Mouse (Mus musculus): ENCODE measurements around the gene Cd3eap. TPM values are rescaled to one million over a fixed set of nuclear protein-coding genes. Genes with fewer than 3 reads are reported as not detected.
A peak's percentile ranks its signal among the peaks of the same experiment; 100 is the strongest.

Cd3eap gene
- total RNA-seq (2014; rRNA removed) (8.7 and 14.0 TPM in 2 replicates), polyA plus RNA-seq (2015; fragmentation: Nextera tagmentation; extraction: Ambion mirVana) (21.5 and 21.6 TPM in 2 replicates)

DNA sequence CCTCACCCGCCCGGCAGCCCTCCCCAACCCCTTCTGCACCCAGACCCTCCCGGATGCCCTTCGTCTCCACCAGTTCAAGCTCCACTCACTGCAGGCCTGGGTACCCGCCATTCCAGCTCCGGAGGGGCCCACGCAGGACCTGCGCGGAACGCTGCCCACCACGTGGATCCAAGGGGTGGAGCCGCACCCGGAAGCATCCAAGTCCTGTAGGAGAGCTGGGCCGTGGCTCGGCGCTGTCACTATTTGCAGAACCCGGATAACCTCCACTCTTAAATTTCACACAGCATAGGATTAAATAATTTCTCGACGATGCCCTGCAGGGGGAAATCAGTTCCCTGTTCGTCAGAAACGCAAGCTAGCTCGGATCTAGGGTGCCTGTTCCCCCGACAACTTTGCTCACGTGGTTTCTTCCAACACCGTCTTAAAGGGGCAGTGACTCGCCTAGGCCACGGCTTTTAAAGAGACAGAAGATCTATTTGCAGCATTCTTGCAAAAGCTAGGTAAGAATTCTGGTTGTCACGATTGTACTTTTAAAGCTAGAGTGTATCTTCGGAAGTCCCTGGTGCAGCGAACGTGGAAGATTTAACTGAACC is at the start of gene Cd3eap, which contains the start of gene Ppp1r13l:
Cd3eap (minus strand) TSS at position 185 of the 593 bp plus-strand sequence.
Ppp1r13l (plus strand) TSS at position 451 of the 593 bp plus-strand sequence.
- H3K36me3 ChIP-seq (ENCODE audit: insufficient read depth, low read length): peaks cover 13% of the 10 kb centered on the region
- TF ChIP-seq CTCF (IDR thresholded peaks at IDR 0.05): 0 out of 2 replicates have a peak, but pooled peaks have one; percentile 2
- ATAC-seq (ENCODE audit: low FRiP score) (peak; percentile 81), DNase-seq (ENCODE audit: low spot score) (peak; percentile 88)
- H3K4me3 ChIP-seq (ENCODE audit: low read depth, low read length): peak within 1 kb of the TSS; percentile 63
- no peaks in the 10 kb centered on the region for H3K27me3 ChIP-seq (ENCODE audit: insufficient read depth, low read length)
- no peaks in the 10 kb centered on the region for H3K4me1 ChIP-seq (ENCODE audit: insufficient read depth, low read length)
- under 1% methylated on average over 29 of the region's 31 CpGs for WGBS
- peak within 1 kb of the TSS; percentile 96 for H3K4me2 ChIP-seq (ENCODE audit: low read depth, low read length, poor library complexity, severe bottlenecking)
- no peaks in the 10 kb centered on the region for H3K9me3 ChIP-seq (ENCODE audit: low read length)
- H3K27ac ChIP-seq (ENCODE audit: low read depth, low read length): 0 out of 2 replicates have a peak within 1 kb of the TSS, but pooled peaks have one; percentile 8
- peak within 1 kb of the TSS; percentile 75 for H3K9ac ChIP-seq (replicated peaks; ENCODE audit: low read length, poor library complexity, severe bottlenecking)

DNA sequence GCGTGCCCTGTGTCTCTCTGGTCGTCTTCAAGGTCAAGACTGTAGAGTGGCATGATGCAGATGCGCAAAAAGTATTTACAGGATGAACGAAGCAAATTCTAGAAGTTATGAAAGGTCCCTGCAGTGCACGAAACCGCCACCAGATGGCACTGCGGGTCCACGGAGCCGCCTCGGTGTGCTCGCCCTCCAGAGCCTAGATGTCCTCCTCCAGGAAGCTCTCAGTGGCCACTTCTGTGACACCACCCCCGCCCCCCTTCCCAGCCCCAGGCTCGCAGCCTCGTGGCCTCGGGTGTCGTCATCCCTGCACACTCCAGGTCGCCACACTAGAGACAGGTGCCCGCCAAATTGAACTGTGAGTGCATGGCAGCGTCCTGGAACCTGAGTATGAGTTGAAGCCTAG is 46.1 kb upstream of the Cd3eap start:
- Histone ChIP-seq H3K27ac (ENCODE audit: low read depth, low read length) (no peak overlapping the region), H3K36me3 (ENCODE audit: insufficient read depth, low read length) (no peaks in the 10 kb centered on the region), H3K9me3 (ENCODE audit: low read length) (no peaks in the 10 kb centered on the region), H3K4me3 (ENCODE audit: low read depth, low read length) (no peak overlapping the region), H3K27me3 (ENCODE audit: insufficient read depth, low read length) (peaks cover 24% of the 10 kb centered on the region), H3K4me1 (ENCODE audit: insufficient read depth, low read length) (no peaks in the 10 kb centered on the region), H3K9ac (replicated peaks; ENCODE audit: low read length, poor library complexity, severe bottlenecking) (no peak overlapping the region), H3K4me2 (ENCODE audit: low read depth, low read length, poor library complexity, severe bottlenecking) (peak overlapping the region; percentile 34)
- WGBS: 3% methylated on average over 19 of the region's 19 CpGs
- DNase-seq (ENCODE audit: low spot score) (peak; percentile 71), ATAC-seq (ENCODE audit: low FRiP score) (no peak; the same call in 1 of the 2 replicates)
- peak; percentile 94 for TF ChIP-seq CTCF (IDR thresholded peaks at IDR 0.05)

DNA sequence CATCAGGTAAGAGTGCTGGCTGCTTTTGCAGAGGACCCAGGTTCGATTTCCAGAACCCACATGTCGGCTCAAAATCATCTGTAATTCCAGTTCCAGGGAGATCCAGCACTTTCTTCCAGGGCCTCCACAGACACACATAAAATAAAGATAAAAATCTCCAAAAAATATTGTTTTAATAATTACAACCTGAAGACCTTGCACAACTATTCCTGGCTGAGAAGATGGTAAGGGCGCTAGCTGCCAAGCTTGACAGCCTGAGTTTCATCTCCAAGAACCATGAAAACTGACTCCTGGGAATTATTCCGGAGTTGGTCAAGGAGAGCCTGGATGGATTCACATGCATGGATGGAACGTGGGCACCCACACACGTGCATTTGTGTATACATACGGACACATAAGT is 45.2 kb upstream of the Cd3eap start, which contains the start of gene Ckm:
Ckm (plus strand) TSS at position 301 of the 400 bp plus-strand sequence.
- Histone ChIP-seq H3K27me3 (ENCODE audit: insufficient read depth, low read length) (peaks cover 25% of the 10 kb centered on the region), H3K4me3 (ENCODE audit: low read depth, low read length) (peak within 1 kb of the TSS; percentile 47), H3K9ac (replicated peaks; ENCODE audit: low read length, poor library complexity, severe bottlenecking) (peak within 1 kb of the TSS; percentile 0; the same call in 1 of the 2 replicates), H3K36me3 (ENCODE audit: insufficient read depth, low read length) (no peaks in the 10 kb centered on the region), H3K9me3 (ENCODE audit: low read length) (no peaks in the 10 kb centered on the region), H3K4me1 (ENCODE audit: insufficient read depth, low read length) (no peaks in the 10 kb centered on the region), H3K27ac (ENCODE audit: low read depth, low read length) (no peak within 1 kb of the TSS), H3K4me2 (ENCODE audit: low read depth, low read length, poor library complexity, severe bottlenecking) (peak within 1 kb of the TSS; percentile 90)
- DNase-seq (ENCODE audit: low spot score) (no peak), ATAC-seq (ENCODE audit: low FRiP score) (no peak)
- no peak for TF ChIP-seq CTCF (IDR thresholded peaks at IDR 0.05)
- WGBS: 55% methylated on average over 7 of the region's 7 CpGs

DNA sequence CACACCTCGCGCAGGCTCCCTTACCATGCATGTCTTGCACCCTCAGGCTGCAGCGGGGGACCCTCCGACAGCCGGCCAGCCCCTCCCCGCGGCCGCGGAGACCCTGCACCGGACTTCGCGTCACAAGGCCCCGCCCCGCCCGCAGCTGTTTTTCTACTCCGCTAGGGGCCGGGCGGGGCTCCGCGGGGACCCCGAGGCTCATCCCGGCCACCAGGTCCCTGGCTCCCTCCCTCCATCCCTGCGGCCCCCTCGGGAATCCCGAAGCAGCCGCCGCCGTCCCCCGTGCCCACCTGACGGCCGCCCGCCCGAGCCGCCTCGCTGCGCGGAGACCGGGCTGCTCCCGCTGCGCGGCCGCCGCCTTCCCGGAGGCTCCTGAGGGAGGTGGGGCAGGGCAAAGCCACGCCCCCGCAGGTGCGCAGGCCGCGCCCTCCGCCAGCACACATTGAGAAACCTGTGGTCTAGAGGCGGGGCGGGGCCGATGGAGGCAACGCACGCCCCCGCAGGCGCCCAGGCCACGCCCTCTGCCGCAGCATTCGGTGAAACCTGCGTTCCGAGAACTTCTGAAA is 44.5 kb upstream of the Cd3eap start, which contains the start of gene Klc3:
Klc3 (minus strand) TSS at position 374 of the 566 bp plus-strand sequence.
- Histone ChIP-seq H3K9ac (replicated peaks; ENCODE audit: low read length, poor library complexity, severe bottlenecking) (peak within 1 kb of the TSS; percentile 0; the same call in 1 of the 2 replicates), H3K4me2 (ENCODE audit: low read depth, low read length, poor library complexity, severe bottlenecking) (peak within 1 kb of the TSS; percentile 90), H3K27me3 (ENCODE audit: insufficient read depth, low read length) (peaks cover 27% of the 10 kb centered on the region), H3K27ac (ENCODE audit: low read depth, low read length) (no peak within 1 kb of the TSS), H3K4me3 (ENCODE audit: low read depth, low read length) (peak within 1 kb of the TSS; percentile 47), H3K9me3 (ENCODE audit: low read length) (no peaks in the 10 kb centered on the region), H3K36me3 (ENCODE audit: insufficient read depth, low read length) (no peaks in the 10 kb centered on the region), H3K4me1 (ENCODE audit: insufficient read depth, low read length) (no peaks in the 10 kb centered on the region)
- TF ChIP-seq CTCF (IDR thresholded peaks at IDR 0.05): no peak
- ATAC-seq (ENCODE audit: low FRiP score) (no peak), DNase-seq (ENCODE audit: low spot score) (no peak)
- under 1% methylated on average over 58 of the region's 62 CpGs for WGBS

DNA sequence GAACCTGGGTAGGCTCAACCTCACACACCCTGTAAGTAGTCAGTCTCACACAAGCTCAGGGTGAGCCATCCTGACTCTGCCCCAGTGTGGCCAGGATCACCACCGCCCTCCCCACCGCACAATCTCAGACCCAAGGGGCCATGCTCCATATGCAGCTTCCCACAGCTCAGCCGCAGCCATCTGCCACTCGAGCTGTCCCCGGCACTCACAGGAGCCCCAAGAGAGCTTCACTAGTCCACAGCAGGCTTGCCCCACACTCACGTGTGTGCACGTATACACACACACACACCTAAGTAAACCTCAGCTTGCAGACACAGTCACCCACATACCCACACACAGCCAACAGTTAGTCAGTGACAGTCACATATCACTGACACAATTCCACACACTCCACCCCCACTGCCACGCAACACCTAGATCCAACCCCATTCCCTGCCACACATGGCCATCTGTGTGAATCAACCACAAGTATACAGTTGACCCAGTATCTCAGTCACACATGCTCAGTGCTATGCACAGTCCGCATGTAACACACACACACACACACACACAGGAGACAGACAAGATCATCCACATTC is 43.3 kb upstream of the Cd3eap start:
- 67% methylated on average over 9 of the region's 9 CpGs for WGBS
- H3K9ac ChIP-seq (replicated peaks; ENCODE audit: low read length, poor library complexity, severe bottlenecking): no peak overlapping the region
- ATAC-seq (ENCODE audit: low FRiP score) (no peak), DNase-seq (ENCODE audit: low spot score) (no peak)
- peaks cover 27% of the 10 kb centered on the region for H3K27me3 ChIP-seq (ENCODE audit: insufficient read depth, low read length)
- H3K36me3 ChIP-seq (ENCODE audit: insufficient read depth, low read length): no peaks in the 10 kb centered on the region
- no peaks in the 10 kb centered on the region for H3K4me1 ChIP-seq (ENCODE audit: insufficient read depth, low read length)
- H3K4me2 ChIP-seq (ENCODE audit: low read depth, low read length, poor library complexity, severe bottlenecking): no peak overlapping the region
- no peak for TF ChIP-seq CTCF (IDR thresholded peaks at IDR 0.05)
- H3K9me3 ChIP-seq (ENCODE audit: low read length): no peaks in the 10 kb centered on the region
- no peak overlapping the region for H3K27ac ChIP-seq (ENCODE audit: low read depth, low read length)
- H3K4me3 ChIP-seq (ENCODE audit: low read depth, low read length): no peak overlapping the region

Data from midbrain, postnatal 0 days (tissue).